Mouse (Mus musculus) embryonic facial prominence, embryonic 12.5 days (tissue): ENCODE results near the gene Gm6993. TPM values are rescaled to one million over a fixed set of nuclear protein-coding genes. Genes with fewer than 3 reads are reported as not detected.

Experiments used
- polyA plus RNA-seq: library from polyadenylated mRNA; unstranded; fragments of >200 nt; fragmentation: Nextera tagmentation; extraction: Ambion mirVana; gene quantifications from 2 replicates; pipeline ENCODE4 v1.2.1, GENCODE M21; 2016

Gene Gm6993
- polyA plus RNA-seq, 1 experiment from 2014 or later, result not detected

Other genes with a start within 250 kb of the Gm6993 start
- 0.24 and 0.74 TPM in 2 replicates for gene Fam110c, start 166.9 kb upstream of the Gm6993 start, polyA plus RNA-seq
- gene Lamb1, start 24.5 kb downstream of the Gm6993 start, polyA plus RNA-seq, result 80.8 and 82.3 TPM in 2 replicates
- 159 and 165 TPM in 2 replicates for gene Dld, start 110.7 kb downstream of the Gm6993 start, polyA plus RNA-seq
- not detected in 2 replicates for gene Slc26a3, start 150.1 kb downstream of the Gm6993 start, polyA plus RNA-seq